Mouse (Mus musculus): ENCODE results near the gene Tmem268. TPM values are rescaled to one million over a fixed set of nuclear protein-coding genes. Genes with fewer than 3 reads are reported as not detected.

The Tmem268 gene
- polyA plus RNA-seq, 1 experiment from 2014 or later, result 11.6 TPM

GRCm38 (mm10) chr4:63544494-63545230, 13.9 kb upstream of the Tmem268 start, which contains the start of gene Atp6v1g1:
Gene Atp6v1g1, plus strand, starts transcription at chr4:63544772.
- peak within 1 kb of the TSS; percentile 87 for H3K4me3 ChIP-seq (replicated peaks)
- peak within 1 kb of the TSS; percentile 88 for H3K27ac ChIP-seq
- H3K36me3 ChIP-seq, result peaks cover 22% of the 10 kb centered on the region
- H3K27me3 ChIP-seq, result no peaks in the 10 kb centered on the region
- H3K4me2 ChIP-seq, result peak within 1 kb of the TSS; percentile 83
- peaks cover 27% of the 10 kb centered on the region for H3K4me1 ChIP-seq (replicated peaks)
- peak; percentile 92 for ATAC-seq (ENCODE audit: insufficient number of reproducible peaks, insufficient read depth, low FRiP score, low TSS enrichment, low read depth)
- under 1% methylated on average over 57 of the region's 57 CpGs for WGBS
- no peaks in the 10 kb centered on the region for H3K9me3 ChIP-seq
- H3K9ac ChIP-seq (replicated peaks), result peak within 1 kb of the TSS; percentile 90

GRCm38 (mm10) chr4:63545231-63545958, 13.2 kb upstream of the Tmem268 start:
- Histone ChIP-seq H3K27ac (peak overlapping the region; percentile 88), H3K4me3 (replicated peaks) (peak overlapping the region; percentile 87), H3K9ac (replicated peaks) (peak overlapping the region; percentile 90), H3K36me3 (peaks cover 25% of the 10 kb centered on the region), H3K4me2 (peak overlapping the region; percentile 83), H3K4me1 (replicated peaks) (peaks cover 27% of the 10 kb centered on the region), H3K9me3 (no peaks in the 10 kb centered on the region), H3K27me3 (no peaks in the 10 kb centered on the region)
- no peak for ATAC-seq (ENCODE audit: insufficient number of reproducible peaks, insufficient read depth, low FRiP score, low TSS enrichment, low read depth)
- WGBS, result 22% methylated on average over 26 of the region's 26 CpGs

- WGBS, result 79% methylated on average over 6 of the region's 6 CpGs
- no peak for ATAC-seq (ENCODE audit: insufficient number of reproducible peaks, insufficient read depth, low FRiP score, low TSS enrichment, low read depth)
- Histone ChIP-seq H3K36me3 (peaks cover 36% of the 10 kb centered on the region), H3K27ac (0 out of 2 replicates have a peak overlapping the region, but pooled peaks have one; percentile 12), H3K4me1 (replicated peaks) (peaks cover 27% of the 10 kb centered on the region), H3K4me2 (peak overlapping the region; percentile 83), H3K9me3 (no peaks in the 10 kb centered on the region), H3K4me3 (replicated peaks) (peak overlapping the region; percentile 87; the same call in 1 of the 2 replicates), H3K27me3 (no peaks in the 10 kb centered on the region), H3K9ac (replicated peaks) (0 out of 2 replicates have a peak overlapping the region, but pooled peaks have one; percentile 90)
Observed at GRCm38 (mm10) chr4:63546441-63547055, 12.0 kb upstream of the Tmem268 start.

- no peak for ATAC-seq (ENCODE audit: insufficient number of reproducible peaks, insufficient read depth, low FRiP score, low TSS enrichment, low read depth)
- Histone ChIP-seq H3K27ac (no peak overlapping the region), H3K4me3 (replicated peaks) (no peak overlapping the region), H3K36me3 (peaks cover 48% of the 10 kb centered on the region), H3K4me2 (no peak overlapping the region), H3K27me3 (no peaks in the 10 kb centered on the region), H3K9ac (replicated peaks) (no peak overlapping the region), H3K9me3 (no peaks in the 10 kb centered on the region), H3K4me1 (replicated peaks) (peaks cover 27% of the 10 kb centered on the region)
- 91% methylated on average over 1 of the region's 1 CpGs for WGBS
Observed at GRCm38 (mm10) chr4:63547799-63548198, 10.8 kb upstream of the Tmem268 start.

- ATAC-seq (ENCODE audit: insufficient number of reproducible peaks, insufficient read depth, low FRiP score, low TSS enrichment, low read depth), result no peak
- 98% methylated on average over 3 of the region's 3 CpGs for WGBS
- no peak overlapping the region for H3K4me3 ChIP-seq (replicated peaks)
- no peak overlapping the region for H3K9ac ChIP-seq (replicated peaks)
- H3K4me1 ChIP-seq (replicated peaks), result peaks cover 27% of the 10 kb centered on the region
- H3K36me3 ChIP-seq, result peaks cover 54% of the 10 kb centered on the region
- no peaks in the 10 kb centered on the region for H3K9me3 ChIP-seq
- no peak overlapping the region for H3K4me2 ChIP-seq
- H3K27ac ChIP-seq, result no peak overlapping the region
- H3K27me3 ChIP-seq, result no peaks in the 10 kb centered on the region
Observed at GRCm38 (mm10) chr4:63548491-63548890, 10.1 kb upstream of the Tmem268 start.

GRCm38 (mm10) chr4:63550908-63551307, 7.7 kb upstream of the Tmem268 start:
- Histone ChIP-seq H3K4me2 (no peak overlapping the region), H3K27me3 (no peaks in the 10 kb centered on the region), H3K4me1 (replicated peaks) (peaks cover 15% of the 10 kb centered on the region), H3K27ac (no peak overlapping the region), H3K9me3 (no peaks in the 10 kb centered on the region), H3K36me3 (peaks cover 72% of the 10 kb centered on the region), H3K4me3 (replicated peaks) (no peak overlapping the region), H3K9ac (replicated peaks) (no peak overlapping the region)
- ATAC-seq (ENCODE audit: insufficient number of reproducible peaks, insufficient read depth, low FRiP score, low TSS enrichment, low read depth), result no peak
- WGBS, result 92% methylated on average over 3 of the region's 3 CpGs

GRCm38 (mm10) chr4:63552865-63553264, 5.7 kb upstream of the Tmem268 start:
- Histone ChIP-seq H3K27ac (no peak overlapping the region), H3K9me3 (no peaks in the 10 kb centered on the region), H3K4me3 (replicated peaks) (no peak overlapping the region), H3K4me1 (replicated peaks) (peaks cover 11% of the 10 kb centered on the region), H3K27me3 (no peaks in the 10 kb centered on the region), H3K9ac (replicated peaks) (no peak overlapping the region), H3K36me3 (peaks cover 68% of the 10 kb centered on the region), H3K4me2 (no peak overlapping the region)
- WGBS, result 88% methylated on average over 1 of the region's 1 CpGs
- ATAC-seq (ENCODE audit: insufficient number of reproducible peaks, insufficient read depth, low FRiP score, low TSS enrichment, low read depth), result no peak

GRCm38 (mm10) chr4:63553789-63554576, 4.6 kb upstream of the Tmem268 start:
- Histone ChIP-seq H3K36me3 (peaks cover 56% of the 10 kb centered on the region), H3K4me1 (replicated peaks) (peaks cover 13% of the 10 kb centered on the region), H3K4me2 (no peak overlapping the region), H3K27me3 (no peaks in the 10 kb centered on the region), H3K27ac (no peak overlapping the region), H3K9me3 (no peaks in the 10 kb centered on the region), H3K9ac (replicated peaks) (no peak overlapping the region), H3K4me3 (replicated peaks) (no peak overlapping the region)
- no peak for ATAC-seq (ENCODE audit: insufficient number of reproducible peaks, insufficient read depth, low FRiP score, low TSS enrichment, low read depth)
- WGBS, result 87% methylated on average over 4 of the region's 4 CpGs

GRCm38 (mm10) chr4:63554616-63555015, 4.0 kb upstream of the Tmem268 start:
- no peak for ATAC-seq (ENCODE audit: insufficient number of reproducible peaks, insufficient read depth, low FRiP score, low TSS enrichment, low read depth)
- Histone ChIP-seq H3K9me3 (no peaks in the 10 kb centered on the region), H3K9ac (replicated peaks) (no peak overlapping the region), H3K4me1 (replicated peaks) (peaks cover 19% of the 10 kb centered on the region), H3K27ac (no peak overlapping the region), H3K4me2 (no peak overlapping the region), H3K36me3 (peaks cover 50% of the 10 kb centered on the region), H3K4me3 (replicated peaks) (no peak overlapping the region), H3K27me3 (no peaks in the 10 kb centered on the region)
- WGBS, result 86% methylated on average over 3 of the region's 3 CpGs

GRCm38 (mm10) chr4:63555111-63555510, 3.5 kb upstream of the Tmem268 start:
- H3K27me3 ChIP-seq, result no peaks in the 10 kb centered on the region
- peaks cover 47% of the 10 kb centered on the region for H3K36me3 ChIP-seq
- no peak for ATAC-seq (ENCODE audit: insufficient number of reproducible peaks, insufficient read depth, low FRiP score, low TSS enrichment, low read depth)
- H3K4me1 ChIP-seq (replicated peaks), result peaks cover 24% of the 10 kb centered on the region
- no peak overlapping the region for H3K4me3 ChIP-seq (replicated peaks)
- WGBS, result 94% methylated on average over 2 of the region's 2 CpGs
- H3K9me3 ChIP-seq, result no peaks in the 10 kb centered on the region
- no peak overlapping the region for H3K9ac ChIP-seq (replicated peaks)
- no peak overlapping the region for H3K4me2 ChIP-seq
- no peak overlapping the region for H3K27ac ChIP-seq
